Mouse (Mus musculus) megakaryocyte, embryonic 14.5 days (primary cell): ENCODE data around the gene Adra2c.

ENCODE experiments used
- FLI1 ChIP-seq: IDR thresholded peaks from 2 replicates; pipeline ENCODE4 v1.6.1; 2012; ENCODE audit warnings: low read length, inconsistent platforms, mixed read lengths
- GATA1 ChIP-seq: IDR thresholded peaks from 3 replicates; pipeline ENCODE4 v1.6.1; 2012; ENCODE audit warnings: mixed read lengths, low read length, inconsistent platforms, borderline replicate concordance

GRCm38 (mm10) chr5:35238627-35239026 lies 39.5 kb upstream of the Adra2c start:
- TF ChIP-seq GATA1, result no peak
- TF ChIP-seq FLI1, result no peak
